Mouse (Mus musculus) kidney, embryonic 15.5 days (tissue): Measurements from ENCODE around the gene Zdhhc3. TPM values are rescaled to one million over a fixed set of nuclear protein-coding genes. Genes with fewer than 3 reads are reported as not detected.

Experiments
- ATAC-seq: fragments of 200-750 bp; cut with Nextera tagmentation; replicated peaks from 2 replicates; pipeline ENCODE4 v1.8.0; 2017; ENCODE audit warnings: moderate TSS enrichment; ENCODE audit not compliant: low FRiP score
- H3K27ac ChIP-seq: fragments of 300-500 bp; sonication (generic); 2 replicates; pipeline ENCODE4 v1.5.1; 2015; ENCODE audit warnings: mild to moderate bottlenecking, inconsistent platforms
- H3K27me3 ChIP-seq: fragments of 300-500 bp; sonication (generic); 2 replicates; pipeline ENCODE4 v1.6.1; 2015; ENCODE audit warnings: inconsistent platforms
- H3K36me3 ChIP-seq: fragments of 300-500 bp; sonication (generic); 2 replicates; pipeline ENCODE4 v1.6.1; 2015; ENCODE audit warnings: inconsistent platforms
- H3K4me1 ChIP-seq: fragments of 300-500 bp; sonication (generic); 2 replicates; pipeline ENCODE4 v1.6.1; 2015; ENCODE audit warnings: inconsistent platforms
- H3K4me2 ChIP-seq: fragments of 300-500 bp; sonication (generic); 2 replicates; pipeline ENCODE4 v1.6.1; 2015; ENCODE audit warnings: moderate library complexity, mild to moderate bottlenecking, inconsistent platforms
- H3K4me3 ChIP-seq: fragments of 300-500 bp; sonication (generic); replicated peaks from 2 replicates; pipeline ENCODE4 v1.5.1; 2015; ENCODE audit warnings: mild to moderate bottlenecking, inconsistent platforms
- H3K9ac ChIP-seq: fragments of 300-500 bp; sonication (generic); 2 replicates; pipeline ENCODE4 v1.6.1; 2015; ENCODE audit warnings: mild to moderate bottlenecking, inconsistent platforms
- H3K9me3 ChIP-seq: fragments of 300-500 bp; sonication (generic); replicated peaks from 2 replicates; pipeline ENCODE4 v1.6.1; 2016; ENCODE audit warnings: inconsistent platforms
- WGBS: fragments of 180-500 bp; shearing (Covaris S2); methylation state at CpG from one replicate; pipeline ENCODE4 v1.1.7; 2015; ENCODE audit warnings: mixed read lengths; 5-methylcytosine and 5-hydroxymethylcytosine counted together
- polyA plus RNA-seq: library from polyadenylated mRNA; unstranded; fragments of >200 nt; fragmentation: Nextera tagmentation; extraction: Ambion mirVana; gene quantifications from 2 replicates; pipeline ENCODE4 v1.2.1, GENCODE M21; 2015

Zdhhc3 gene
- 73.2 and 75.9 TPM in 2 replicates for polyA plus RNA-seq

DNA sequence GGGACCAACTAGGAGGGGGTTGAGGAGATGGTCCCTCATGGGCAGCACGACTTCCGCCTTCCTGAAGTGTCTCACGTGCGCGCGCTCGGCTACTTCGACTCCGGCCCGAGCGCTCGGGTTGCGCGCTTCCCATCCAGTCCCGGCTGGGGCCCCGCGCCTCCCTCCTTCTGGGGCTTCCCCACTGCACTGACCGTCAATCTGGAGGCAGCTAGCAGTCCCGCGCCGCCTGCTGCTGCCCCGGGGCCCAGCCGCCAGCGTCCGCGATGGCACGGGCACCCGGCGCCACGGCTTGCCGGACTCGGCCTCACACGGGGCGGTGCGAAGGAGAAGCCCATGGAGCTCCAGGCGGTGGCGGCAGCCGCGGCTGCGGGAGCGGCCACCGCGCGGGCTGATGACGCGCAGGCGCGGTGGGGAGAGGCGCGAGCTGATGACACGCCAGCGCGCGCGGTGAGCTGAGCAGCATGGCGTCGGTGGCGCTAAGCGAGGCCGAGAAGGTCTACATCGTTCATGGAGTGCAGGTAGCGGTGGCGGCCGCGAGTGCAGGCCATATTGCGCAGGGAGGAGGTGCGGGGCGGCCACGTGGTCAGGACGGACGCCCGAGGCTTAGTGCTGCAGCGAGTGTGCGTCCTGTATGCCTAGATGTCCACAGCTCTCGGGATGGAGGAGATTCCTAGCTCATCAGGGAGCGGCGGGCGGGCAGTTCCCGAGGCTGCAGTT lies at the start of gene Zdhhc3, which contains the start of gene Exosc7:
Gene Zdhhc3 (minus strand): TSS at position 401 of the 717 bp plus-strand sequence.
Gene Exosc7 (plus strand): TSS at position 411 of the 717 bp plus-strand sequence.
- under 1% methylated on average over 79 of the region's 79 CpGs for WGBS
- Histone ChIP-seq H3K4me1 (peaks cover 20% of the 10 kb centered on the region), H3K9me3 (no peaks in the 10 kb centered on the region), H3K27me3 (no peaks in the 10 kb centered on the region), H3K27ac (peak within 1 kb of the TSS; percentile 94), H3K36me3 (peaks cover 29% of the 10 kb centered on the region), H3K9ac (peak within 1 kb of the TSS; percentile 84), H3K4me3 (peak within 1 kb of the TSS; percentile 85), H3K4me2 (peak within 1 kb of the TSS; percentile 80)
- peak; percentile 95 for ATAC-seq

DNA sequence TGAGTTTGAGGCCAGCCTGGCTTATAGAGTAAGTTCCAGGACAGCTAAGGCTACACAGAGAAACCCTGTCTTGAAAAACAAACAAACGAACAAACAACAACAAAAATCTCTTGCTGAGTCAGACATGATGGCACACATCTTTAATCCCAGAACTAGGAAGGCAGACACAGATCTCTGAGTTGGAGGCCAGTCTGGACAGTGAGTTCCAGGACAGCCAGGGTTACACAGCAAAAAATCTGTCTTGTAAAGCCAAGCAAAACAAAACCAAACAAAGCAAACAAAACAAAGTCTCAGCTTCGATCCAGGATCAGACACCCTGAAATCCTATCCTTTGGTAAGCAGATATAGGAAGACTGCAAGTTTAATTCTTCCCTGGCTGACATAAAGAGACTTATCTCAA lies 48.8 kb upstream of the Zdhhc3 start:
- Histone ChIP-seq H3K27me3 (no peaks in the 10 kb centered on the region), H3K4me3 (no peak overlapping the region), H3K9ac (no peak overlapping the region), H3K4me1 (peaks cover 6% of the 10 kb centered on the region; the same call in 1 of the 2 replicates), H3K4me2 (no peak overlapping the region), H3K27ac (no peak overlapping the region), H3K9me3 (no peaks in the 10 kb centered on the region), H3K36me3 (no peaks in the 10 kb centered on the region)
- no peak for ATAC-seq
- 47% methylated on average over 2 of the region's 2 CpGs for WGBS

- no peak overlapping the region for H3K27ac ChIP-seq
- H3K27me3 ChIP-seq = no peaks in the 10 kb centered on the region
- no peak overlapping the region for H3K4me2 ChIP-seq
- H3K9ac ChIP-seq = no peak overlapping the region
- no peaks in the 10 kb centered on the region for H3K36me3 ChIP-seq
- ATAC-seq = no peak; the same call in 1 of the 2 replicates
- H3K9me3 ChIP-seq = no peaks in the 10 kb centered on the region
- 61% methylated on average over 7 of the region's 7 CpGs for WGBS
- H3K4me1 ChIP-seq = peaks cover 9% of the 10 kb centered on the region; the same call in 1 of the 2 replicates
- no peak overlapping the region for H3K4me3 ChIP-seq
Measured at GRCm38 (mm10) chr9:123159330-123159729, 46.3 kb upstream of the Zdhhc3 start.

- H3K9me3 ChIP-seq = no peaks in the 10 kb centered on the region
- no peak overlapping the region for H3K4me2 ChIP-seq
- ATAC-seq = no peak
- H3K36me3 ChIP-seq = no peaks in the 10 kb centered on the region
- no peak overlapping the region for H3K27ac ChIP-seq
- no peak overlapping the region for H3K4me3 ChIP-seq
- 50% methylated on average over 8 of the region's 8 CpGs for WGBS
- H3K4me1 ChIP-seq = peaks cover 9% of the 10 kb centered on the region; the same call in 1 of the 2 replicates
- no peaks in the 10 kb centered on the region for H3K27me3 ChIP-seq
- H3K9ac ChIP-seq = no peak overlapping the region
Measured at GRCm38 (mm10) chr9:123158125-123158836, 45.3 kb upstream of the Zdhhc3 start.

DNA sequence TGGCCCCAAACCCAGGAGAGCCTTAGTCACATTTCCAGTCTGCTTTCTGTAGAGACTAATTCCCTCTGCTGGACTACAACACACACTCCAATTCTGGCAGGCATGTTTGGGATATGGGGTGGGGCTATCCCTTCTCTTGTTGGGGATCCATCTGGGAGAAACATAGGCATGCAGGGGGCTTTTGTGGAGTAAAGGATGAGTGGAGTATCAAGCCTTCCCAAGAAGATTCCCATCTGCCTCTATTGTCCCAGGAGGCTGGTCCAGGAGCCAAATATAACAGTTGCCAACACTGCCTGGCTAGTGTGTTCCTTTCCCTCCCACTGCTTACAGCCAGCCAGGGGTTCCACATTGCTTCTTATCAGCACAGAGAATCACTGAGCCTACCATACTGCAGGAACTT lies 44.7 kb upstream of the Zdhhc3 start:
- Histone ChIP-seq H3K36me3 (no peaks in the 10 kb centered on the region), H3K9ac (no peak overlapping the region), H3K4me3 (no peak overlapping the region), H3K27ac (no peak overlapping the region), H3K9me3 (no peaks in the 10 kb centered on the region), H3K27me3 (no peaks in the 10 kb centered on the region), H3K4me2 (no peak overlapping the region), H3K4me1 (peaks cover 9% of the 10 kb centered on the region; the same call in 1 of the 2 replicates)
- ATAC-seq = no peak

GRCm38 (mm10) chr9:123156910-123157361 lies 43.9 kb upstream of the Zdhhc3 start:
- Histone ChIP-seq H3K9me3 (no peaks in the 10 kb centered on the region), H3K27me3 (no peaks in the 10 kb centered on the region), H3K36me3 (no peaks in the 10 kb centered on the region), H3K9ac (no peak overlapping the region), H3K4me1 (peaks cover 5% of the 10 kb centered on the region; the same call in 1 of the 2 replicates), H3K4me2 (peak overlapping the region; percentile 48), H3K4me3 (peak overlapping the region; percentile 28; the same call in 1 of the 2 replicates), H3K27ac (no peak overlapping the region)
- ATAC-seq = peak; percentile 69
- WGBS = 36% methylated on average over 30 of the region's 30 CpGs

- no peak for ATAC-seq
- Histone ChIP-seq H3K4me1 (peaks cover 4% of the 10 kb centered on the region; the same call in 1 of the 2 replicates), H3K4me3 (no peak overlapping the region), H3K9ac (no peak overlapping the region), H3K9me3 (no peaks in the 10 kb centered on the region), H3K27ac (no peak overlapping the region), H3K4me2 (no peak overlapping the region), H3K27me3 (no peaks in the 10 kb centered on the region), H3K36me3 (no peaks in the 10 kb centered on the region)
- 80% methylated on average over 2 of the region's 2 CpGs for WGBS
Measured at GRCm38 (mm10) chr9:123153121-123153520, 40.1 kb upstream of the Zdhhc3 start.

DNA sequence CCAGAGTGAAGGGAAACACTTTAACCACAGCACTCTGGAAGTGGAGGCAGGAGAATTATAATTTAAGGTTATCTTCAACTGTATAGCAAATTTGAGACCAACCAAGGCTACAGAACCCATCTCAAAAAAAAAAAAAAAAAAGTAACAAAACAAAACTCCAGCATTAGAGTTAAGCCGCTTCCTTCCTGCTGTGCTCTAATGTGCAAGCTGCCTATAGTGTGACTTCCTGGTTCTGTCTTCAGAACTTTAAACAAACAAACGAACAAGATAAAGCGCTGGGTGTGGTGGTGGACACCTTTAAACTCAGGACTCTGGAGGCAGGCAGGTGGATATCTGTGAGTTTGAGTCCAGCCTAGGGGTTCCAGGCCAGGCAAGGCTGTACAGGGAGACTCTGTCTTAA lies 39.0 kb upstream of the Zdhhc3 start:
- H3K9ac ChIP-seq = no peak overlapping the region
- no peak overlapping the region for H3K4me2 ChIP-seq
- no peaks in the 10 kb centered on the region for H3K36me3 ChIP-seq
- H3K4me1 ChIP-seq = peaks cover 4% of the 10 kb centered on the region; the same call in 1 of the 2 replicates
- WGBS = 69% methylated on average over 3 of the region's 3 CpGs
- H3K4me3 ChIP-seq = no peak overlapping the region
- 0 out of 2 replicates have a peak overlapping the region, but pooled peaks have one; percentile 30 for H3K27ac ChIP-seq
- ATAC-seq = no peak
- no peaks in the 10 kb centered on the region for H3K27me3 ChIP-seq
- no peaks in the 10 kb centered on the region for H3K9me3 ChIP-seq

DNA sequence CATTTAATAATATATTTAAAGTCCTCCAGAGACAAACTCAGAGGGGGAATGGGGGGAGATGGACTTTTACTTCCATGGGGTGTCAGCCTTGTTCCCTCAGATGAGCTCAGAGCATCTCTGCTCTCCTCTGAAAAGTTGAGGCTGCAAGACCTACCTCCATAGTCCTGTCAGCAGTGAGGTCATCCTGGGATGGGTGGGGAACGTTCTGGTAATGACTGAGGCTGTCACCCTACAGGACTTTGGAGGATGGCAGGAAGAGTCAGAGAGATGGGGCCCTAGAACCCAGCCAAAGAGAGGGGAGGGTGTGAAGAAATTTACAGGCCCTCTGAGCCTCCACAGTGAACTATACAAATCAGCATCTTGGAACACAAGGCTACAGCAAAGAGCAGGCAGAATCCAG lies 38.6 kb upstream of the Zdhhc3 start:
- H3K27me3 ChIP-seq = no peaks in the 10 kb centered on the region
- ATAC-seq = no peak
- H3K9ac ChIP-seq = no peak overlapping the region
- H3K4me3 ChIP-seq = no peak overlapping the region
- H3K4me2 ChIP-seq = no peak overlapping the region
- no peaks in the 10 kb centered on the region for H3K36me3 ChIP-seq
- no peak overlapping the region for H3K27ac ChIP-seq
- no peaks in the 10 kb centered on the region for H3K9me3 ChIP-seq
- peaks cover under 1% of the 10 kb centered on the region; the same call in 1 of the 2 replicates for H3K4me1 ChIP-seq
- WGBS = 42% methylated on average over 1 of the region's 1 CpGs

DNA sequence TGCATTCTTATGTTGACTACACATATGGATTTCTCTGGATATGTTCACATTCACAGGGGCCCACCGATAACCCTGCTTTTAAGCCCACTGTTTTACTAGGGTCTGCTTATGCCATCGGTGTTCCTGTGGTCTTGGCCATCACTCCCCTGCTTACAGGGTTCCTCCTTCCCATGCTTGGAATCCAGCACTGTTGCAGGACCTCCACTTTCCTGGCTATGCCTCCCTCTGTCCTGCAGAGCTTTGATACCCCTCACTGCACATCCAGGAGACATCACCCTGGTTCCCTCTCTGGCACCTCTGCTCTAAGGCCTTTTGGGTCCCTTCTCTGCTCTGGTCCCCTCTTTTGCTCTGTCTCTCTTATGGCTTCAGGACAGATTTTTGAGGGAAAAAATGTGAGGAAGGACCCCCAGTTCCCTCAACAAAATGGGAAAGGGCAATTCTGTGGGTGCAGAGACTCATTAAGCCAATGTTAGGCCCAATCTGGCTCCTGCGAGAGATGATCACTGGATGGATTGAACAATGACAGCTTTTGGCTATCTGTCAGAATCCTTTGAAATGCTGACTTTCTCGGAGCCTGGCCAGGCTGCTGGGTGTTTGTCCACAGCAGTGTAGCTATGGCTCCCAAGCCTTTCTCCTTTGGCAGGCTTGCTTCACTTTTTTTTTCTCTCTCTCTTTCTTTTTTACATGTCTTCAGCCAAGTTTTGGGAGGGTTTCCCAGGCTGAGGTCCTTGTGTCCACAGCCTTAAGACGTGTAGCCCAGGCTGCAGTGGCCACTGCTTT lies 37.4 kb upstream of the Zdhhc3 start, which contains the start of gene Clec3b:
Gene Clec3b (plus strand): TSS at position 706 of the 780 bp plus-strand sequence.
- WGBS = 83% methylated on average over 5 of the region's 5 CpGs
- Histone ChIP-seq H3K4me1 (no peaks in the 10 kb centered on the region), H3K9me3 (peaks cover 5% of the 10 kb centered on the region; the same call in 1 of the 2 replicates), H3K9ac (no peak within 1 kb of the TSS), H3K4me2 (no peak within 1 kb of the TSS), H3K27ac (no peak within 1 kb of the TSS), H3K4me3 (no peak within 1 kb of the TSS), H3K36me3 (peaks cover 4% of the 10 kb centered on the region; the same call in 1 of the 2 replicates), H3K27me3 (no peaks in the 10 kb centered on the region)
- no peak for ATAC-seq

DNA sequence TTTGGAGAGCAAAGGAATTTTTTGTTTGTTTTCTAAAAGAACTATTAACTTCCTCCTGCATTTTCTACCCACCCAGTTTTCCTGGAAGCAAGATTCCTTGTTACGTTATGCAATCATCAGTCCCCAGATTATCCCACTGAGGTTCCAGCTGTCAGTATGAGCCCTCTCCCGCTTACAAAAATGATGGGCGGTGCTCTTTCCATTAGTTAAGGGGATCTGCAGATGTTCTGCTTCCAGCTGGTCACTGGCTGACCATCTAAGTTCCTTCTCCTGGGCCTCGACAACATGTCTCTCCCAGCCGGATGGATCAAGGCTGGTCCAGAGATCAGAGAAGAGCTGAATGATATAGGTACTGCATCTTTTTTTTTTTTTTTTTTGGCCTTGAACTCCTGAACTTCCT lies 35.4 kb upstream of the Zdhhc3 start:
- Histone ChIP-seq H3K9ac (no peak overlapping the region), H3K27ac (no peak overlapping the region), H3K36me3 (peaks cover 16% of the 10 kb centered on the region), H3K4me1 (no peaks in the 10 kb centered on the region), H3K4me2 (no peak overlapping the region), H3K9me3 (peaks cover 10% of the 10 kb centered on the region; the same call in 1 of the 2 replicates), H3K27me3 (no peaks in the 10 kb centered on the region), H3K4me3 (no peak overlapping the region)
- no peak for ATAC-seq
- WGBS = 63% methylated on average over 5 of the region's 5 CpGs
